Mouse (Mus musculus): ENCODE measurements around the gene AL731706.1.

GRCm38 (mm10) chr2:136834715-136835075 lies 56.5 kb downstream of the AL731706.1 start:
- TF ChIP-seq GATA1 (IDR thresholded peaks at IDR 0.05; ENCODE audit: borderline replicate concordance, low read length) = no peak
- no peak for TF ChIP-seq FLI1 (IDR thresholded peaks at IDR 0.05; ENCODE audit: low read length)

Data from megakaryocyte, embryonic 14.5 days (primary cell).